Mouse (Mus musculus): ENCODE measurements at regions not wholly inside any gene's neighbourhood (a gene's known extent, or its start where the extent isn't known, plus 50 kb on each side); places are given as distances from the start of the nearest gene placed in this dataset.
A peak's percentile ranks its signal among the peaks of the same experiment; 100 is the strongest.

- Histone ChIP-seq H3K27me3 (no peaks in the 10 kb centered on the region), H3K9ac (no peak overlapping the region), H3K9me3 (replicated peaks) (no peaks in the 10 kb centered on the region), H3K4me2 (replicated peaks) (peak overlapping the region; percentile 34), H3K4me1 (peaks cover 17% of the 10 kb centered on the region), H3K4me3 (replicated peaks) (peak overlapping the region; percentile 13; the same call in 1 of the 2 replicates), H3K36me3 (no peaks in the 10 kb centered on the region), H3K27ac (replicated peaks) (0 out of 2 replicates have a peak overlapping the region, but pooled peaks have one; percentile 25)
- no peak for ATAC-seq (ENCODE audit: insufficient number of reproducible peaks, low FRiP score, low TSS enrichment, low read depth)
- WGBS = 33% methylated on average over 20 of the region's 20 CpGs
Observed at GRCm38 (mm10) chr14:45984135-45984892, 326.4 kb upstream of the Ddhd1 start.

DNA sequence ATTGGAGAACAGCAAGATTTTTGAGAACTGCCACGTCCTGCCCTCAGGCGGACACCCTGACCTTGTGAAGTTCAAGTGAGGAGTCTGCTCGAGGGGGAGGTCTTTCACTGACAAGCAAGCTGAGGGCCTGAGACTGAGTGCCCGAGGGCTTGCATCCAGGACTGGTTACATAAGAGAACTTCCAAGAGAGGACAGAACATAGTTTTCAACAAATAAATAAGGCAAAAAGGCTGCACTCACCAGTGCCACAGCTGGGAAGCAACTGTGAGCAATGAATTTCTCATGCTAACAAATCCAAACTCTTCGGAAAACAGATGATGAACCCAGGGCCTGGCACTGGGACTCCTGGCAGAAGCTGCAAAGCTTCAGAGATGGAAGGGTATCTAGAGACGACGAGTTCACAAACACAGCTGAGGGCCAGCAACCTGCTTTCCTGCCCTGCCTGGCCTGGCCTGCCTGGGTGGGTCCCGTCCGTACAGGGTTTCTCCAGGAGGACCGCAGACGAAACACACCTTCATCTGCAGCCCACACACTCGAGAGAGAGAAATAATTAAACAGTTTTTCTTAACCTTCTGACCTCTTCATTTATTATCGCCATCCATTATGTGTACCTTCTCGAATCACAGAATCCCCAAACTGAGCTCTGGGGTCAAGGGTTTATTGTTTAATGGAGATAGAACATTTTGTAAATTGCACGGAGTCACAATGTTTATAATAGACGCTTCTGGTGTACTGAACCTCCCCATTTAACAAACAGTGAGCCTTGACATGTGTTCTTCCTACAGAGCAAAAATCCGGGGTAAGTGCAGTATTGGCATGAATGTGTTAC, 334.3 kb upstream of the Ddhd1 start:
- ATAC-seq (ENCODE audit: insufficient number of reproducible peaks, low FRiP score, low TSS enrichment, low read depth) = no peak
- peak overlapping the region; percentile 9 for H3K27ac ChIP-seq (replicated peaks)

DNA sequence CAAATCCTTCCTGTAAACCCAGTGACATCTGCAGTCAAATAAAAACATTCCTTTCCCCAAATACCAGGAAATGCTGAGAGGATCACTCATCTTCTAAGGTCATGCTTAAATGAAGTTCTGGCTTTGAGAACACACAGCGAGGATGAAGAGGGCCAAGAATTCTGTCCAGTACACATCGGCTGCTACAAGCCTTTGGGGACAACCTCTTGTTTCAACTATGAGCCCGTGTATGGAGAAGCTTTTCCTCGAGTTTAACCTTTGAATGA, 334.9 kb upstream of the Ddhd1 start:
- 41% methylated on average over 4 of the region's 4 CpGs for WGBS
- 0 out of 2 replicates have a peak, but pooled peaks cover 2% of the 10 kb centered on the region for H3K27me3 ChIP-seq
- no peak for ATAC-seq (ENCODE audit: insufficient number of reproducible peaks, low FRiP score, low TSS enrichment, low read depth)
- H3K9me3 ChIP-seq (replicated peaks) = no peaks in the 10 kb centered on the region
- no peak overlapping the region for H3K4me2 ChIP-seq (replicated peaks)
- no peaks in the 10 kb centered on the region for H3K36me3 ChIP-seq
- H3K27ac ChIP-seq (replicated peaks) = peak overlapping the region; percentile 9
- no peak overlapping the region for H3K4me3 ChIP-seq (replicated peaks)
- no peak overlapping the region for H3K9ac ChIP-seq
- peaks cover 15% of the 10 kb centered on the region for H3K4me1 ChIP-seq

More for the DNA sequence above, 334.3 kb upstream of the Ddhd1 start:
- Histone ChIP-seq H3K36me3 (no peaks in the 10 kb centered on the region), H3K9me3 (replicated peaks) (no peaks in the 10 kb centered on the region), H3K4me3 (replicated peaks) (no peak overlapping the region), H3K4me2 (replicated peaks) (no peak overlapping the region), H3K4me1 (peaks cover 15% of the 10 kb centered on the region), H3K27me3 (0 out of 2 replicates have a peak, but pooled peaks cover 2% of the 10 kb centered on the region), H3K9ac (no peak overlapping the region)
- WGBS = 42% methylated on average over 17 of the region's 17 CpGs

GRCm38 (mm10) chr14:45993669-45994068, 335.7 kb upstream of the Ddhd1 start:
- peaks cover 15% of the 10 kb centered on the region for H3K4me1 ChIP-seq
- H3K27me3 ChIP-seq = 0 out of 2 replicates have a peak, but pooled peaks cover 2% of the 10 kb centered on the region
- H3K27ac ChIP-seq (replicated peaks) = no peak overlapping the region
- no peaks in the 10 kb centered on the region for H3K36me3 ChIP-seq
- H3K9me3 ChIP-seq (replicated peaks) = no peaks in the 10 kb centered on the region
- no peak overlapping the region for H3K4me2 ChIP-seq (replicated peaks)
- H3K4me3 ChIP-seq (replicated peaks) = no peak overlapping the region
- ATAC-seq (ENCODE audit: insufficient number of reproducible peaks, low FRiP score, low TSS enrichment, low read depth) = no peak
- 7% methylated on average over 3 of the region's 3 CpGs for WGBS
- H3K9ac ChIP-seq = no peak overlapping the region

- H3K9ac ChIP-seq = no peak overlapping the region
- ATAC-seq (ENCODE audit: insufficient number of reproducible peaks, low FRiP score, low TSS enrichment, low read depth) = peak; percentile 29; the same call in 1 of the 2 replicates
- H3K27ac ChIP-seq (replicated peaks) = no peak overlapping the region
- H3K36me3 ChIP-seq = no peaks in the 10 kb centered on the region
- 44% methylated on average over 5 of the region's 5 CpGs for WGBS
- H3K4me3 ChIP-seq (replicated peaks) = no peak overlapping the region
- H3K9me3 ChIP-seq (replicated peaks) = no peaks in the 10 kb centered on the region
- peaks cover 11% of the 10 kb centered on the region for H3K4me1 ChIP-seq
- no peak overlapping the region for H3K4me2 ChIP-seq (replicated peaks)
- 0 out of 2 replicates have a peak, but pooled peaks cover 2% of the 10 kb centered on the region for H3K27me3 ChIP-seq
Observed at GRCm38 (mm10) chr14:45996760-45997159, 338.8 kb upstream of the Ddhd1 start.

DNA sequence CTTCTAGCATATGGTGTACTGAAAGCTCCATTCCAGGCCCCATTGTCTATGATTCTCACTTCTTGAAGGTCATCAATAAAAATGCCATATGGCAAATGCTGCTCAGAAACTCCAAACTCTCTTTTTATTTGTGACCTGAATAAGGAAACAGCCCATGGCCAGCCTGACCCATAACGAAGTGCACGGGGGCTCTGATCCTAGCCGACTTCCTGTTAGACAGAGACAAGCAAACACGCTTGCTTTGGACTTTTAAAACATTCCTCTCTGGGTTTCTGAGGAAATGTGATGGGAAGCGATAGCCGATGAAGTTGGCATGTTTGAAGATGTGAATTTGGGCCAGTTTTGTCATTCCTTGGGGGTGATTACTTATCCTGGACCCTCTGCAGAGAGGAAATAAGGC, 346.1 kb upstream of the Ddhd1 start:
- Histone ChIP-seq H3K36me3 (no peaks in the 10 kb centered on the region), H3K27me3 (no peaks in the 10 kb centered on the region), H3K4me1 (no peaks in the 10 kb centered on the region), H3K4me3 (replicated peaks) (no peak overlapping the region), H3K9me3 (replicated peaks) (no peaks in the 10 kb centered on the region), H3K27ac (replicated peaks) (no peak overlapping the region), H3K4me2 (replicated peaks) (no peak overlapping the region), H3K9ac (no peak overlapping the region)
- WGBS = 82% methylated on average over 6 of the region's 6 CpGs
- ATAC-seq (ENCODE audit: insufficient number of reproducible peaks, low FRiP score, low TSS enrichment, low read depth) = no peak

DNA sequence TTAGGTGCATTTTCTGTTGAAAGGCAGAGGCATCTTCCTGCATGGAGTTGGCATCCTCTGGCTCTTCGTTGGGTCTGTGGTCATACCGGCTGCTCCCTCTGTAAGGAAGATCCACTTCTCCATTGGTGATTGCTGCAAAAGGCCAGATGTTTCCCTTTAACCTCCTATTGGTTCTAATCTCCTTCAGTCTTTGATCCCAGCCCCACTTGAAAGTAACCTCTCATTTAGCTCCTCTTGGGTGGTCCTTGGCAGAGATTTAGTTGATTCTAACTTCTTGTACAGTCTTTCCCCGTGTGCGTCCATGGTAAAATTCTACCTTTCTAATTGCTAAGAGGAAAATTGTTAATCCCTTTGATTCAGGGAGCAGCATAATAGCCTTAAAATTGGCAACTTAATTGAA, 347.4 kb upstream of the Ddhd1 start:
- H3K9ac ChIP-seq = no peak overlapping the region
- H3K4me1 ChIP-seq = no peaks in the 10 kb centered on the region
- no peak overlapping the region for H3K4me3 ChIP-seq (replicated peaks)
- H3K36me3 ChIP-seq = no peaks in the 10 kb centered on the region
- no peak overlapping the region for H3K4me2 ChIP-seq (replicated peaks)
- H3K27me3 ChIP-seq = no peaks in the 10 kb centered on the region
- H3K9me3 ChIP-seq (replicated peaks) = no peaks in the 10 kb centered on the region
- WGBS = 19% methylated on average over 4 of the region's 4 CpGs
- ATAC-seq (ENCODE audit: insufficient number of reproducible peaks, low FRiP score, low TSS enrichment, low read depth) = no peak
- H3K27ac ChIP-seq (replicated peaks) = no peak overlapping the region

- no peak overlapping the region for H3K4me2 ChIP-seq (replicated peaks)
- H3K4me1 ChIP-seq = peaks cover 19% of the 10 kb centered on the region
- ATAC-seq (ENCODE audit: insufficient number of reproducible peaks, low FRiP score, low TSS enrichment, low read depth) = no peak
- no peaks in the 10 kb centered on the region for H3K9me3 ChIP-seq (replicated peaks)
- 91% methylated on average over 2 of the region's 2 CpGs for WGBS
- no peaks in the 10 kb centered on the region for H3K36me3 ChIP-seq
- H3K27ac ChIP-seq (replicated peaks) = no peak overlapping the region
- H3K27me3 ChIP-seq = no peaks in the 10 kb centered on the region
- no peak overlapping the region for H3K4me3 ChIP-seq (replicated peaks)
- H3K9ac ChIP-seq = no peak overlapping the region
Observed at GRCm38 (mm10) chr14:46013232-46013631, 355.3 kb upstream of the Ddhd1 start.

DNA sequence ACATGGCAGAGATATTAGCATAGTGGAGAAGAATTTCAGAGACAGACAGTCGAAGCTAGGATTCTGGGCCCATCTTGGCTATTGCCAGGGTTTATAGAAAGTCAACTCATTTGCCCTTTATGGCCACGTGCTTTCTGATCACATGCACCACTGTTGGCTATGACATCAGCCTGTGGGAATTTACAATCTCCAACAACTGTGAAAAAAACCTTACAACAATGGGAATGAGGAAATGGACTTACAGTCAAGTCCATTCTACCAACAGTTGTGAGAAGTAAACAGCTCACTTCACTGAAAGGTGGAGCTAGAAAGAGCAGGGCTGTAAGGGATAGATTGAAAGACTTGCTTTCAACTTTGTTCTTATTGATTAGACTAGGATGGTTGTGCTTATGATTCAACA, 356.1 kb upstream of the Ddhd1 start:
- no peak for ATAC-seq (ENCODE audit: insufficient number of reproducible peaks, low FRiP score, low TSS enrichment, low read depth)
- no peak overlapping the region for H3K4me3 ChIP-seq (replicated peaks)
- 68% methylated on average over 2 of the region's 2 CpGs for WGBS

DNA sequence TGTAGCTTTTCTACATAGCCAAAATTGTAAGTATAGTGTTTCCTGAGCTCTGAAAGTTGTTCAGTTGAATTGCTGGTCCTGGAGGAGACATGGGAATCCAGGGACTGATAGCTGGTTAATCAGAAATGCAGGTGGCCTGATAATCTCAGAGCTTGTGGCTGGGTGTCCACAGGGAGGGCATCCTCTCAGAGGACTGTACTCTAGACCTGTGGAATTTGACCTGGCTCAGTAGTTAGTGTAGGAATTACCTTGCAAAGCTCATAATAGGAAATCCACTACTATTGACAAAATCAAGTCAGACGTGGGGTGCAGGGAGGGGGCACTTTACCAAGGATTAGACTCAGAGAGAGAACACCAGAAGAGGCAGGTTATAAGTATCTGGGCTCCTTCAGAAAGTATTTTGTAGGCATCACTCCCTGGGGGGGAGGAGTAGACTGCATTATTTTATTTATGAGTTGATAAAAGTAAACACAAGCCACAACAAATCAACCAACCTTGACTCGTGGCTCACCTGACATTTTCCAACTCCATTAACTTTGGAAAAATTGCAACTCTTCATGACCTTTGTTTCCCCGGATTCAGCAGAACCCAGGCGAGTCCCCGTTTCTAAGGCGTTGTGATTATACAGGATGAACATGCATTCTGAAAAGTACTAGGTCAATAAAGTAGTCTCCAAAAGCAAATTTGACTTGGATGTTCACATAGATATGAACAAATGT, 357.9 kb upstream of the Ddhd1 start:
- ATAC-seq (ENCODE audit: insufficient number of reproducible peaks, low FRiP score, low TSS enrichment, low read depth) = no peak

More for the DNA sequence above, 356.1 kb upstream of the Ddhd1 start:
- H3K9me3 ChIP-seq (replicated peaks) = no peaks in the 10 kb centered on the region
- H3K4me1 ChIP-seq = peaks cover 28% of the 10 kb centered on the region
- H3K9ac ChIP-seq = no peak overlapping the region
- no peaks in the 10 kb centered on the region for H3K36me3 ChIP-seq
- H3K27ac ChIP-seq (replicated peaks) = no peak overlapping the region
- no peak overlapping the region for H3K4me2 ChIP-seq (replicated peaks)
- H3K27me3 ChIP-seq = no peaks in the 10 kb centered on the region

DNA sequence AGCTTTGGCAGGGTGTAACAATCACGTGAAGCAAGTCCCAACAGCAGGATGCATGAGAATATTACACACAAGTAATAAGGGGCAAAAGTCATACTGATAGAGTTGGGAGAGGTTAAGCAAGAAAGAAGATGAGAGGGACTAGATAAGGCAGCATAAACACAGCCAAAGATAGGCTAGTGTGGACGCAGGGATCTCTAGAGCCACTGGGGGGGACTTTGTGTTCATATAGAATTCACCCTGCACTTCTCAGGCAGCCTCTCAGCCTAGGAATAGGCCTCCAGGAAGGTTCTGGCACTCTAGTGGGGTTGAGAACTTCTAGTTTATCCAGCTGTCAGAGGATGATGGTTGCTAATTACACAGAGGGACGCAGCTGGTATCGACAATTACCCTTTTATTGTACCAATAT, 358.8 kb upstream of the Ddhd1 start:
- 43% methylated on average over 4 of the region's 4 CpGs for WGBS
- Histone ChIP-seq H3K27ac (replicated peaks) (peak overlapping the region; percentile 41), H3K36me3 (no peaks in the 10 kb centered on the region), H3K27me3 (no peaks in the 10 kb centered on the region), H3K9me3 (replicated peaks) (no peaks in the 10 kb centered on the region), H3K4me2 (replicated peaks) (no peak overlapping the region), H3K4me1 (peaks cover 43% of the 10 kb centered on the region), H3K4me3 (replicated peaks) (no peak overlapping the region), H3K9ac (no peak overlapping the region)
- no peak for ATAC-seq (ENCODE audit: insufficient number of reproducible peaks, low FRiP score, low TSS enrichment, low read depth)

More for the DNA sequence above, 357.9 kb upstream of the Ddhd1 start:
- H3K27ac ChIP-seq (replicated peaks) = no peak overlapping the region
- no peak overlapping the region for H3K4me3 ChIP-seq (replicated peaks)
- peaks cover 43% of the 10 kb centered on the region for H3K4me1 ChIP-seq
- no peak overlapping the region for H3K4me2 ChIP-seq (replicated peaks)
- no peaks in the 10 kb centered on the region for H3K9me3 ChIP-seq (replicated peaks)
- 79% methylated on average over 6 of the region's 6 CpGs for WGBS
- H3K9ac ChIP-seq = no peak overlapping the region
- no peaks in the 10 kb centered on the region for H3K36me3 ChIP-seq
- H3K27me3 ChIP-seq = no peaks in the 10 kb centered on the region
